Mouse (Mus musculus): Measurements from ENCODE around the gene Tmtc1. TPM values are rescaled to one million over a fixed set of nuclear protein-coding genes. Genes with fewer than 3 reads are reported as not detected.
A peak's percentile ranks its signal among the peaks of the same experiment; 100 is the strongest.

The Tmtc1 gene
- total RNA-seq, 1 experiment: 5.8 TPM

- no peak overlapping the region for H3K27ac ChIP-seq (ENCODE audit: insufficient read depth, low read depth, low read length, poor library complexity, severe bottlenecking)
- TF ChIP-seq ZNF384 (IDR thresholded peaks at IDR 0.05; ENCODE audit: low read depth, low read length): no peak
- TF ChIP-seq MAFK (IDR thresholded peaks at IDR 0.05; ENCODE audit: insufficient read depth, low read depth, low read length): no peak
- TF ChIP-seq CHD2 (IDR thresholded peaks at IDR 0.05; ENCODE audit: low read depth, low read length): no peak
- TF ChIP-seq ZC3H11A (IDR thresholded peaks at IDR 0.05; ENCODE audit: borderline replicate concordance, low read depth, low read length): no peak
- TF ChIP-seq HCFC1 (IDR thresholded peaks at IDR 0.05; ENCODE audit: borderline replicate concordance, insufficient read depth, low read length): no peak
- H3K4me1 ChIP-seq (ENCODE audit: control insufficient read depth in 2 of 2, insufficient read depth in 2 of 2, low read length in 2 of 2, poor library complexity in 1 of 2): no peaks in the 10 kb centered on the region
- in situ Hi-C loops (cut with MboI; ENCODE audit: low sequenced_read_pairs in 2 of 2, unreplicated experiment in 2 of 2): no loop called here
- no peaks in the 10 kb centered on the region for H3K9me3 ChIP-seq (ENCODE audit: control insufficient read depth, insufficient read depth, low read depth, low read length)
- H3K36me3 ChIP-seq (ENCODE audit: control insufficient read depth, insufficient read depth, low read length, poor library complexity, severe bottlenecking): no peaks in the 10 kb centered on the region
- no peak overlapping the region for H3K4me3 ChIP-seq (ENCODE audit: insufficient read depth in 1 of 2, low read depth in 1 of 2, low read length in 2 of 2, poor library complexity in 1 of 2, severe bottlenecking in 1 of 2)
- H3K9ac ChIP-seq (ENCODE audit: insufficient read depth, low read depth, low read length, poor library complexity, severe bottlenecking): no peak overlapping the region
- no peak for DNase-seq (ENCODE audit: low read depth, low spot score)
These were observed 15.4 kb upstream of the Tmtc1 start for GRCm38 (mm10) chr6:148459636-148460035.

- Histone ChIP-seq H3K36me3 (ENCODE audit: control insufficient read depth, insufficient read depth, low read length, poor library complexity, severe bottlenecking) (no peaks in the 10 kb centered on the region), H3K27ac (ENCODE audit: insufficient read depth, low read depth, low read length, poor library complexity, severe bottlenecking) (no peak overlapping the region), H3K9me3 (ENCODE audit: control insufficient read depth, insufficient read depth, low read depth, low read length) (no peaks in the 10 kb centered on the region), H3K9ac (ENCODE audit: insufficient read depth, low read depth, low read length, poor library complexity, severe bottlenecking) (no peak overlapping the region), H3K4me3 (ENCODE audit: insufficient read depth in 1 of 2, low read depth in 1 of 2, low read length in 2 of 2, poor library complexity in 1 of 2, severe bottlenecking in 1 of 2) (no peak overlapping the region), H3K4me1 (ENCODE audit: control insufficient read depth in 2 of 2, insufficient read depth in 2 of 2, low read length in 2 of 2, poor library complexity in 1 of 2) (no peaks in the 10 kb centered on the region)
- TF ChIP-seq MAFK (IDR thresholded peaks at IDR 0.05; ENCODE audit: insufficient read depth, low read depth, low read length) (no peak), ZC3H11A (IDR thresholded peaks at IDR 0.05; ENCODE audit: borderline replicate concordance, low read depth, low read length) (peak; percentile 32; the same call in 1 of the 2 replicates)
- in situ Hi-C loops (cut with MboI; ENCODE audit: low sequenced_read_pairs in 2 of 2, unreplicated experiment in 2 of 2): no loop called here
- no peak for DNase-seq (ENCODE audit: low read depth, low spot score)
These were observed 11.3 kb upstream of the Tmtc1 start for GRCm38 (mm10) chr6:148455470-148455869.

- in situ Hi-C loops (cut with MboI; ENCODE audit: low sequenced_read_pairs in 2 of 2, unreplicated experiment in 2 of 2): no loop called here
- H3K9me3 ChIP-seq (ENCODE audit: control insufficient read depth, insufficient read depth, low read depth, low read length): no peaks in the 10 kb centered on the region
- no peak overlapping the region for H3K27ac ChIP-seq (ENCODE audit: insufficient read depth, low read depth, low read length, poor library complexity, severe bottlenecking)
- TF ChIP-seq ZC3H11A (IDR thresholded peaks at IDR 0.05; ENCODE audit: borderline replicate concordance, low read depth, low read length) (no peak), ZNF384 (IDR thresholded peaks at IDR 0.05; ENCODE audit: low read depth, low read length) (no peak), CHD2 (IDR thresholded peaks at IDR 0.05; ENCODE audit: low read depth, low read length) (no peak), HCFC1 (IDR thresholded peaks at IDR 0.05; ENCODE audit: borderline replicate concordance, insufficient read depth, low read length) (no peak), MAFK (IDR thresholded peaks at IDR 0.05; ENCODE audit: insufficient read depth, low read depth, low read length) (no peak)
- no peak overlapping the region for H3K9ac ChIP-seq (ENCODE audit: insufficient read depth, low read depth, low read length, poor library complexity, severe bottlenecking)
- H3K4me3 ChIP-seq (ENCODE audit: insufficient read depth in 1 of 2, low read depth in 1 of 2, low read length in 2 of 2, poor library complexity in 1 of 2, severe bottlenecking in 1 of 2): no peak overlapping the region
- H3K4me1 ChIP-seq (ENCODE audit: control insufficient read depth in 2 of 2, insufficient read depth in 2 of 2, low read length in 2 of 2, poor library complexity in 1 of 2): no peaks in the 10 kb centered on the region
- H3K36me3 ChIP-seq (ENCODE audit: control insufficient read depth, insufficient read depth, low read length, poor library complexity, severe bottlenecking): no peaks in the 10 kb centered on the region
- no peak for DNase-seq (ENCODE audit: low read depth, low spot score)
These were observed 10.6 kb upstream of the Tmtc1 start for GRCm38 (mm10) chr6:148454740-148455139.

GRCm38 (mm10) chr6:148448151-148448550 lies 4.0 kb upstream of the Tmtc1 start:
- H3K4me1 ChIP-seq (ENCODE audit: control insufficient read depth in 2 of 2, insufficient read depth in 2 of 2, low read length in 2 of 2, poor library complexity in 1 of 2): no peaks in the 10 kb centered on the region
- no peak for TF ChIP-seq ZNF384 (IDR thresholded peaks at IDR 0.05; ENCODE audit: low read depth, low read length)
- TF ChIP-seq MAFK (IDR thresholded peaks at IDR 0.05; ENCODE audit: insufficient read depth, low read depth, low read length): no peak
- no peak for TF ChIP-seq ZC3H11A (IDR thresholded peaks at IDR 0.05; ENCODE audit: borderline replicate concordance, low read depth, low read length)
- no peak for TF ChIP-seq CHD2 (IDR thresholded peaks at IDR 0.05; ENCODE audit: low read depth, low read length)
- no peak for TF ChIP-seq HCFC1 (IDR thresholded peaks at IDR 0.05; ENCODE audit: borderline replicate concordance, insufficient read depth, low read length)
- no peaks in the 10 kb centered on the region for H3K9me3 ChIP-seq (ENCODE audit: control insufficient read depth, insufficient read depth, low read depth, low read length)
- no peak for DNase-seq (ENCODE audit: low read depth, low spot score)
- H3K27ac ChIP-seq (ENCODE audit: insufficient read depth, low read depth, low read length, poor library complexity, severe bottlenecking): no peak overlapping the region
- in situ Hi-C loops (cut with MboI; ENCODE audit: low sequenced_read_pairs in 2 of 2, unreplicated experiment in 2 of 2): loop anchor here in 1 of 2 experiments (25.0 kb wide), 1 partner anchor 464 kb away; no protein-coding TSS in a partner anchor
- no peak overlapping the region for H3K4me3 ChIP-seq (ENCODE audit: insufficient read depth in 1 of 2, low read depth in 1 of 2, low read length in 2 of 2, poor library complexity in 1 of 2, severe bottlenecking in 1 of 2)
- no peak overlapping the region for H3K9ac ChIP-seq (ENCODE audit: insufficient read depth, low read depth, low read length, poor library complexity, severe bottlenecking)
- H3K36me3 ChIP-seq (ENCODE audit: control insufficient read depth, insufficient read depth, low read length, poor library complexity, severe bottlenecking): no peaks in the 10 kb centered on the region

GRCm38 (mm10) chr6:148446113-148446512 lies 1.9 kb upstream of the Tmtc1 start:
- in situ Hi-C loops (cut with MboI; ENCODE audit: low sequenced_read_pairs in 2 of 2, unreplicated experiment in 2 of 2): loop anchor here in 1 of 2 experiments (25.0 kb wide), 1 partner anchor 466 kb away; no protein-coding TSS in a partner anchor
- H3K9ac ChIP-seq (ENCODE audit: insufficient read depth, low read depth, low read length, poor library complexity, severe bottlenecking): no peak overlapping the region
- no peak overlapping the region for H3K4me3 ChIP-seq (ENCODE audit: insufficient read depth in 1 of 2, low read depth in 1 of 2, low read length in 2 of 2, poor library complexity in 1 of 2, severe bottlenecking in 1 of 2)
- no peak for DNase-seq (ENCODE audit: low read depth, low spot score)
- TF ChIP-seq CHD2 (IDR thresholded peaks at IDR 0.05; ENCODE audit: low read depth, low read length) (no peak), ZNF384 (IDR thresholded peaks at IDR 0.05; ENCODE audit: low read depth, low read length) (no peak), MAFK (IDR thresholded peaks at IDR 0.05; ENCODE audit: insufficient read depth, low read depth, low read length) (no peak), ZC3H11A (IDR thresholded peaks at IDR 0.05; ENCODE audit: borderline replicate concordance, low read depth, low read length) (no peak), HCFC1 (IDR thresholded peaks at IDR 0.05; ENCODE audit: borderline replicate concordance, insufficient read depth, low read length) (no peak)
- peaks cover 0 to 3% of the 10 kb centered on the region in 2 experiments; a peak in 1 of 4 replicates for H3K4me1 ChIP-seq (ENCODE audit: control insufficient read depth in 2 of 2, insufficient read depth in 2 of 2, low read length in 2 of 2, poor library complexity in 1 of 2)
- H3K36me3 ChIP-seq (ENCODE audit: control insufficient read depth, insufficient read depth, low read length, poor library complexity, severe bottlenecking): no peaks in the 10 kb centered on the region
- H3K9me3 ChIP-seq (ENCODE audit: control insufficient read depth, insufficient read depth, low read depth, low read length): no peaks in the 10 kb centered on the region
- no peak overlapping the region for H3K27ac ChIP-seq (ENCODE audit: insufficient read depth, low read depth, low read length, poor library complexity, severe bottlenecking)

All from ES-E14 (cell line).